Mouse (Mus musculus): ENCODE results near the gene Bahcc1.

The Bahcc1 gene

DNA sequence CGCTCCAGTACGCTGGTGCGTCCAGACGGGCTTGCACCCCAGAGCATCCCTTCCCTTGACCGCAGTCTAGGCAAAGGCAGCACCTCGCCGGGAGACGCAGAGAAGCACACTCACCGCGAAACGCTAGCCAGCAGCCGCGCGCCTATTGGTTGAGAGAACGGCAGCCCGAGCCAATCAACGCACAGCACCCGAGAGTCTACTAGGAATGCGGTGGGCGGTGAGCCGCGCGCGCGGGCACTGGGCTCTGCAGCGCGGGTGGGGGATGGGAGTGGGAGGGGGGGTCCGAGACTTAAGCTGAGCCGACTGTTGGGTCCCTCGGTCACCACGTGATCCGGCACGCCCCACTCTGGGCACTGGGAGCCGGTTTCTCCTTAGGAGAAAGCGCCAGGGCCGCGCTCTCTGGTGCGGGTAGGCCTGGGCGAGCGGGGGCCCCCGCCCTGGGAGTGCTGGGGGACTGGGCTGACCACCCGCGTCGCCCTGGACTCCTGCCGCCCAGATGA, 78.1 kb downstream of the Bahcc1 start:
- peak; percentile 79 for ATAC-seq (ENCODE audit: insufficient number of reproducible peaks, low FRiP score, low TSS enrichment)

DNA sequence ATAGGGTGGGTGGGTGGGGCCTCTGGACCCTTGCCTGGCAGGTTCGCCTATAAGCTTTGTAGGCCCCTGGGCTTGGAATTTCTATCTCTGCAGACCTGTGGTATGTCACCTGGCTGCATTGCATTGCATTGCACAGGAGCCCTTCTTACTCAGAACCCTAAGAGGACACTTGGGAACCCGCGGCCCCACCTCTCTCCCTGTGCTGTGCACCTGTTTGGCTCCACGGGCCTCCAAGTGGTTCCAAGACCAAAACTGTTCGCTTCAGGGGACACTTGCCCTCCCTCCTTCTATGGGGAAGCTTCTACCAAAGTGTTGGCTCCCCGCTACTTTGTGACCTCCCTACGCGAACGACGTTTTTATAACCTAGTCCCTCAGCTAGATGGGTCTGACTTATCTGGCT, 78.8 kb downstream of the Bahcc1 start:
- ATAC-seq (ENCODE audit: insufficient number of reproducible peaks, low FRiP score, low TSS enrichment) = no peak

DNA sequence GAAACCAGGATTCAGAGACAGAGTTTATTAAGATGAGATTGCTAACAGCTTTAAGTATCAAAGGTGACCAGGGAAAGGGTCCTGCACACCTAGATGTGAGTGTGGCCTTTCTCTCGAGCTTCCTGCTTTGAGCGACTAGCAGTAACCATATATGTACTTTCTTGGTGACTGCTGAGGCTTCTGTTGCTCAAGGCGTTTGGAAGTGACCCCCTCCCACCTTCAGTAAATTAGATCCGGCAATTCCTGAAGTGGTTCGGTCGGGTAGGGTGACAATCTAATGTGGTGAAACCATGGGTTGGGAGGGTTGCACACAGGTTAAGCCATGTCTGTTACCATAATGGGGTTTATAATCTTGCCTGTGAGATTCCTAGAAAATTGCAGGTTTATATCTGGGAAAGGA, 79.3 kb downstream of the Bahcc1 start:
- ATAC-seq (ENCODE audit: insufficient number of reproducible peaks, low FRiP score, low TSS enrichment) = no peak

GRCm38 (mm10) chr11:120313906-120314685, 81.3 kb downstream of the Bahcc1 start:
- no peak for ATAC-seq (ENCODE audit: insufficient number of reproducible peaks, low FRiP score, low TSS enrichment)

DNA sequence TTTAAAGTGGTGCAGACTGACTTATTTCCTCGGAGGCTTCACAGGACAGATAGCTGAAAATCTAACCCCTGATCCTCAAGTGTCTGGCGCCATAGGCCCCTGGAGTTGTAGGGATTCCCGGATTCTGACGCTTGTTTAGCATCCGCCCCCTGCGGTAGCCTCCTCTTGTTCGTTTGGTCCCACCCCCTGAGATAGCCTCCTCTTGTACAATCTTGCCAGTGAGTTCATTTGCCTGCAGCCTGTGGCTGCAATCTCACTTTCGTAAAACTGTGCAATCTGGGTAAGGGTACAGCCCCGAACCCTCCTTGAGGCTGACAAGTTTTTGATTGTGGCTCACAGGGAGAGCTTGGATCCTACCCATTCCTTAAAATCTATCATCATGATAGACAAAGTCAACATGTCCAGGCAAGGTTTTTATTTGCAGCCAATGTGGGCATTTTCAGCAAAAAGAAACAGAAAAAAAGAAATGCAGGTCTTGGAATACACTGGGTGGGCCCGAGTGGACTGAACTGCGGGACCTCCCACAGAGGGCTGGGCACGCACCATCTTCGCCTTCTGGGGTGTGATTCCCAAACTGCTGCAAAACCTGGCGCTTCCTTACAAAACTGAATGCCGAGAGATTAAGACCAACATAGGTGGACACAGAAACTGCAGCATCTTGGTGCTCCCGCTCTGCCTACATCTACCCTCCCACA, 82.1 kb downstream of the Bahcc1 start:
- ATAC-seq (ENCODE audit: insufficient number of reproducible peaks, low FRiP score, low TSS enrichment) = no peak

DNA sequence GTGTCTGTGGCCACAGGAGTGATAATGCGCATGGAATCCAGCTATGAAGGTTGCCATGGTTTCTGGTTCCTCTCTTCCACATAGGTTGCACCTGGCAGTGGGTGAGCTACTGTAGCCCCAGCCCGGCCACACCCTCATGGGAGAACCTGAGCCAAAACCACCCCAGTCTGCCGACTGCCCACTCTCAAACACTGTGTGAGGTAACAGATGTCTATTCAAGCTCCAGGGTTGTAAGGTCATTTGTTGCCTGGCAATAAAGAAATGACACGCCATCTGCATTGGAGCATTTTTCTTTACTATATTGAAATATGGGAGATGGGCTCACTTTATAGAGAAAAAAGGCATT, 82.6 kb downstream of the Bahcc1 start:
- ATAC-seq (ENCODE audit: insufficient number of reproducible peaks, low FRiP score, low TSS enrichment) = no peak

DNA sequence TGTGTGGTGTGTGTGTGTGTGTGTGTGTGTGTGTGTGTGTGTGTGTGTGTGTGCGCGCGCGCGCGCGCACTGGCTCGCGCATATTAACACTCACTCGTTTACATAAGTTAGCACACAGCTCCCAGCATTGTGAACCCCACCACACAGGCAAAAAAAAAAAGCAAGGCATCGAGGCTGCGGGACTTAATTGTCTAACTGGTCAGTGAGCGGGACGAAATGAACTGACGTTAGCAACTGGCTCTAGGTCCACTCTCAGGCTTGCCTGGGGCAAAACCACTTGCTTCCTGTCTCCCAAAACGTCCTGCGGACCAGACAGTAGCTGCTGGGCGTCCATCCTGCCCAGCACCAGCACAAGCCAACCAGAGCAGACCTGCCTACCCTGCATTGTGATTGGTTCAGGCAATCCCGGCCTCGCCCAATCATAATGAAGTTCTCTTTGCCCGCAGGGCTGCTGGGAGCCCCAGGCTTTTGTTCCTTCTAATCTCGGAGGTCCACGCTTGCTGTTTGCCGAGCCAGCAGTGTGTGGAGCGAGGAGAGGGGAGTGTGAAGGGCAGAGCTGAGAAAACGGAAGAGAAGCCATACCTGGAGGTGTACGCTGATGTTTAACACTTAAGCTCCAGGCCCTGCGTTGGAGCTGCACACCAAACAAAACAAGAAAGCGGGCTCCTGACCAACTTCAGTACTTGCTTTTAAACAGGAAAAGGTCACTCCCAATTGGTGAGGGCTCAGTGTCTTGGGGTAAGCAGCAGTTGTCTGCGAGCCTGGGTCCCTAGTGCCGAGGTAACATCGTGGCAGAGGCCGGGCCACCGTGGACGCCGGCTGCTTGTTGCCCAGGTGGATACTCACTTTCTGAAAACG, 83.3 kb downstream of the Bahcc1 start:
- peak; percentile 98 for ATAC-seq (ENCODE audit: insufficient number of reproducible peaks, low FRiP score, low TSS enrichment)

- no peak for ATAC-seq (ENCODE audit: insufficient number of reproducible peaks, low FRiP score, low TSS enrichment)
Observed at GRCm38 (mm10) chr11:120316690-120317254, 84.0 kb downstream of the Bahcc1 start.

DNA sequence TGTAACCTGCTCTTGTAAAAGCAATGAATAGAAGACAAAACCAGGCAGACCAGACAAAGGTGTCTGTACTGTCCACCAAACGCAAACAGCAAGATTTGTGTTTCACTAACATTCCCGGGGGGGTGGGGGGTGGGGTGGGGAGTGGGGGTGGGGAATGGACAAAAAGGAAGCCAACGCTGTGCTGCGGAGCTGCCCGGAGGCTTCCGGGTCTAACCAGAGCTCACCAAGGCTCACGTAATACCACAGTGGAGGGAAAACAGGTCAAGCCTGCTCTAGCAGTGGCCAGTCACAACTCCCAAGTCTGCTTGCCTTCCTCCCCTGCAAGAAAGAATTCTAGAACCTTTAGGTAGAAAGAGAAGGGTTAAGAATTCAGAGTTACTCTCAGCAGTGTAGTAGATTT, 84.7 kb downstream of the Bahcc1 start:
- ATAC-seq (ENCODE audit: insufficient number of reproducible peaks, low FRiP score, low TSS enrichment) = no peak

DNA sequence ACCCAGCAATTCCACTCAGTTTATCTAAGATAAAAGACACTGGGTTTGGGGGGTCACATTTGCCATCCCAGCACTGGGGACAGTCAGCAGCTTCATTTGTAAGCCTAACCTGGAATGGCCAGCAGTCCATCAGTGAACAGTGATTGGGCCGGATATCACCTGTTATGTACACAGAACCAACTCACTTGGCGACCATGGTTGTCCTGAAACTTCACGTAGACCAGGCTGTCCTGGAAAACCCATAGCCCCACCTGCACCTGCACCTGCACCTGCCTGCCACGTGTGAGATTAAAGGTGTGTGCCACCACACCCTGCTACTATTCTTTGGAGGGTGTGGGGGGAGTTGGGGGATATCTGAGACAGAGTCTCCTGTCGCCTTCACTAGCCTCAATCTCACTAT, 86.6 kb downstream of the Bahcc1 start:
- ATAC-seq (ENCODE audit: insufficient number of reproducible peaks, low FRiP score, low TSS enrichment) = no peak

- ATAC-seq (ENCODE audit: insufficient number of reproducible peaks, low FRiP score, low TSS enrichment) = no peak
Observed at GRCm38 (mm10) chr11:120320156-120320555, 87.4 kb downstream of the Bahcc1 start.

- no peak for ATAC-seq (ENCODE audit: insufficient number of reproducible peaks, low FRiP score, low TSS enrichment)
Observed at GRCm38 (mm10) chr11:120335431-120336021, 102.8 kb downstream of the Bahcc1 start.

DNA sequence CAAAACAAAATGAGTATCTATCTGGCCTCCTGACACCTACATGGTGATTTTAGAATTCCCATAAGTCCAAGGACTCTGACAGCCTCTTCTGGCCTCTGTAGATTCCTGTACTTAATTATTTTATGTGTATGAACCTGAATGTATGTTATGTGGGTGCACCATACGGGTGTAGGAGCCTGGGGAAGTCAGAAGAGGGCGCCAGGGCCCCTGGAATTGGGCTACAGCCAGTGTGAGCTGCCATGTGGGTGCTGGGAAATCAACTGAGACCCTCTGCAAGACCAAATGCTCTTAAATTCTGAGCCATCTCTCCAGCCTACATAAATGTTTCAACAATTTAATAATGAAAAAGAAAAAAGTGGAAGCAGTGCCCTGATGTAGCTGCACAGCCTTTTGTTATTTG, 104.7 kb downstream of the Bahcc1 start:
- no peak for ATAC-seq (ENCODE audit: insufficient number of reproducible peaks, low FRiP score, low TSS enrichment)

- no peak for ATAC-seq (ENCODE audit: insufficient number of reproducible peaks, low FRiP score, low TSS enrichment)
Observed at GRCm38 (mm10) chr11:120338786-120339185, 106.0 kb downstream of the Bahcc1 start.

DNA sequence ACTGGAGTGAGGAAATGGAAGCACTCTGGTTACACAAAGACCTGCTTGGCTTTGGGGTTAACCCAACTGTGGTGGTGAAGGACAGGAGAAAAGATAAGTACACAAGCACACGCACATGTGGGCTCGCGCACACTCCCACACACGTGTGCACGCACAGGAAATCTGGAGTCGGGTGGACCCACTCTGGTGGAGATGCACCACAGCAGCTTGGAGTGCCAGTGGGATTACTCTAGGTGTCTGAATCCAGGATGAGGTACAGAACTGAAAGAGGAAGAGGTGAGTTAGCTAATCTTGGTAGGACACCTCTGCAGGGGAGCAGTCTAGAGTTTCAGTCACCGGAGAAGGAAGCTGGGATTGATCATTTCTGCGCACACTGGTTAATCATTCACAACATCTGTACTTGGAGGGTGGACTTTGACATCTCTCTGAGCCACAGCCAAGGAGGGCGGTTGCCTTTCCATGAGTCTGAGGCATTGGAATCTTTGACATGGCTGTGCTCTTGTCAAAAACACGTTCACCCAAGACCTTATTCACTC, 107.3 kb downstream of the Bahcc1 start:
- no peak for ATAC-seq (ENCODE audit: insufficient number of reproducible peaks, low FRiP score, low TSS enrichment)

GRCm38 (mm10) chr11:120341661-120342060, 108.9 kb downstream of the Bahcc1 start:
- ATAC-seq (ENCODE audit: insufficient number of reproducible peaks, low FRiP score, low TSS enrichment) = no peak

Data from cerebellum, adult (tissue).